Mouse (Mus musculus): ENCODE measurements at regions not wholly inside any gene's neighbourhood (a gene's known extent, or its start where the extent isn't known, plus 50 kb on each side); places are given as distances from the start of the nearest gene placed in this dataset.

DNA sequence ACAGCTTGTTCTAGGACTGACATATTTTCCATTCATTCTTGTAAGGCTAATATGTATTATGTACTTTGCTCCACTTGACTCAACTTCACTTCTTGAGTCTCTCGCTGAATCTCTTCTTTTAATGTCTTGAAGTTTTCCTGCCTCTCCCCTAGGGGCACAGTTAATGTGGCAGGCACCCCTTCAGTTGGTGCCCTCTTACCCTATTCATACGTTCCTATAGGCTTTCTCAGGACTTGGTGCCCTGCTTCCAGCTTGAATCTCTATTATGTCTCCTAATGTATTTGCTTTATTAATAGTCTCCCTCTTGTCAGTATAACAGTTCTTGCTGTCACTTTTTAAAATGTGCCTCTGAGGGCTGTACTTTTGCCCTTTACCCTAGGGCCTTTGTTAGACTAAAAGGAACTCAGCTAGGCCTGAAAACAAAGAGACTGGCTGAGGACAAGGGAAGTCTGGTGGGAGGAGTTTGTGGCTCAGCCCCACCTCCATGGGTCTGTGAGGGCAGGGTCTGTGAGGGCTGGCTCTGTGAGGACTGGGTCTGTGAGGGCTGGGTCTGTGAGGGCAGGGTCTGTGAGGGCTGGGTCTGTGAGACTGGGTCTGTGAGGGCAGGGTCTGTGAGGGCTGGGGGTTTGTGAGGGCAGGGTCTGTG lies 362.9 kb upstream of the Nr5a2 start:
- DNase-seq (ENCODE audit: low spot score): no peak

- DNase-seq (ENCODE audit: low spot score): no peak
Observed at GRCm38 (mm10) chr1:137302757-137303422, 342.6 kb upstream of the Nr5a2 start.

GRCm38 (mm10) chr1:137297780-137298569 lies 337.7 kb upstream of the Nr5a2 start:
- no peak for DNase-seq (ENCODE audit: low spot score)

- DNase-seq (ENCODE audit: low spot score): no peak
Observed at GRCm38 (mm10) chr1:137289456-137289855, 329.2 kb upstream of the Nr5a2 start.

DNA sequence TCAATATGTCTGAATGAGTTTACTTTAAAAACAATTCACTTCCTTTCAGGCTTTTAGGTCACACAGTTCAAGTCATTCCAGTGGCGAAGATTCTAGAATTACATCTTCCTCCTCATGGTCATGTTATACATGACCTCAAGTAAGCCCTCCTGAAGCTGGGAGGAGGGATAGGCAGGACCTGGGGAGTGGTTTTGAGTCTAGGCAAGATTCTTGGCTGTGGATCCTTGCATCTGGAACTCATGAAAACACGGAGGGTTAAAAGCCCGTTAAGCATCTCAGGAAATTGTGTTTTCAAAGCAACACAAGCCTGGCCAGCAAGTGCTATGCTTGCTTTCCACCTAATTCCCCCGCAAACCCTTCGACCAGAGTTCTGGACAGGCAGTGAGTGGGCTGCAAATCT lies 323.0 kb upstream of the Nr5a2 start:
- no peak for DNase-seq (ENCODE audit: low spot score)

GRCm38 (mm10) chr1:137282457-137282856 lies 322.2 kb upstream of the Nr5a2 start:
- no peak for DNase-seq (ENCODE audit: low spot score)

GRCm38 (mm10) chr1:137280391-137281386 lies 320.4 kb upstream of the Nr5a2 start:
- no peak for DNase-seq (ENCODE audit: low spot score)

DNA sequence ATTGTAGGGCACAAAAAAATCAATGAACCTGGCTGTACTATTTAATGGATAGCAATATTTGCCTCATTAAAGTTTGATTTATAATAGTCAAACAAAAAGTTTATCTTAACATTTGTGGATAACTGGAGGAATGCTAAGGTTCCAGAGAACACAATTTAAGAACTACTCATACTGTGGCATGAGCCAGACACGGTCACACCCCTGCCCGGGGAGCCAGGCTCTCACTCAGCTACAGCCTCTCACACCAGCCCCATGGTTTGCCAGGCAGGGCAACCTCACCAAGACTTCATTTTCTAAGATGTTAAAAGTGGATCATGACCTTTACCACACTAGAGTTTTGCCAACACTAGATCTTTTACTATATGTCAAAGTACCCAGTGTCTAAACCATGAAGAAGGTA lies 319.7 kb upstream of the Nr5a2 start:
- no peak for DNase-seq (ENCODE audit: low spot score)

GRCm38 (mm10) chr1:137270659-137271612 lies 310.7 kb upstream of the Nr5a2 start:
- no peak for DNase-seq (ENCODE audit: low spot score)

- DNase-seq (ENCODE audit: low spot score): no peak
Observed at GRCm38 (mm10) chr1:137262806-137263370, 302.6 kb upstream of the Nr5a2 start.

DNA sequence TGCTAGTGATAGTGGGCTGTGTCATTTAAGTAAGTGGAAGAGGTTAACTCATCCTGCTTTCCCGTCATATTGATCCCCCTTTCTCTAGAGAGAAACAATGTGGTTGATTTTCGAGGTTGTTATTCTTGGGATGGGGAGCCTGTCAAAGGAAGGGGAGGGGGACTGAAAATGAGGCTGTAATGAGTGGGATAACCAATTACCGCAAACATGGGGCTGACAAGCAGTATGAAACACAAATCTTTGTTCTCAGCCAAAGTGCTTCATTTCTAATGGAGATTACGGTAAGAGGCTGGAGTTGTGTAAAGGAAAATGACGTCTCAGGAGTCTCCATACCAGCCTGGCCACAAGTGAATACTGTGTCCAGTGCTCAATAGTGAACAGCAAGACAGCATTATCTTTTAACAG lies 301.9 kb upstream of the Nr5a2 start:
- no peak for DNase-seq (ENCODE audit: low spot score)

GRCm38 (mm10) chr1:137256294-137256693 lies 296.0 kb upstream of the Nr5a2 start:
- DNase-seq (ENCODE audit: low spot score): no peak

DNA sequence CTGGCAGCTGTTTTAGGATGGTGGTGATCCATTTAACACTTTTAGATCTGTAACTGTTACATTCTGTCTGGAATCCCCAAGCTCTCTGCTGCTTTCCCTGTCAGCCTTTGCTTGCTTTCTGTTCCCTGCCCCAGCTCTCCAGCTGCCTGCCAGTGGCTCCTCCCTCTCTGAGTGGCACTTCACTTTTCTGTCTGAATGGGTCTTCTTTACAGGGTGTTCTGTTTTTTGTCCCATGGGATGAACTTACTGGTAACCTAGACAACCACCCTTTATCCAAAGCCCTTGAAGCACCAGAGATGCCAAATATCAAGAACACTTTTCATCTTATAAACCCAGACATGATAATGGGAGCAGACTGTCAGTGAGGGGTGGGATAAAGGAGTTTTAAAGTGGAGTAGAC lies 294.8 kb upstream of the Nr5a2 start:
- DNase-seq (ENCODE audit: low spot score): no peak

- DNase-seq (ENCODE audit: low spot score): no peak
Observed at GRCm38 (mm10) chr1:137254634-137255033, 294.4 kb upstream of the Nr5a2 start.

GRCm38 (mm10) chr1:137227098-137227485 lies 266.8 kb upstream of the Nr5a2 start:
- no peak for DNase-seq (ENCODE audit: low spot score)

DNA sequence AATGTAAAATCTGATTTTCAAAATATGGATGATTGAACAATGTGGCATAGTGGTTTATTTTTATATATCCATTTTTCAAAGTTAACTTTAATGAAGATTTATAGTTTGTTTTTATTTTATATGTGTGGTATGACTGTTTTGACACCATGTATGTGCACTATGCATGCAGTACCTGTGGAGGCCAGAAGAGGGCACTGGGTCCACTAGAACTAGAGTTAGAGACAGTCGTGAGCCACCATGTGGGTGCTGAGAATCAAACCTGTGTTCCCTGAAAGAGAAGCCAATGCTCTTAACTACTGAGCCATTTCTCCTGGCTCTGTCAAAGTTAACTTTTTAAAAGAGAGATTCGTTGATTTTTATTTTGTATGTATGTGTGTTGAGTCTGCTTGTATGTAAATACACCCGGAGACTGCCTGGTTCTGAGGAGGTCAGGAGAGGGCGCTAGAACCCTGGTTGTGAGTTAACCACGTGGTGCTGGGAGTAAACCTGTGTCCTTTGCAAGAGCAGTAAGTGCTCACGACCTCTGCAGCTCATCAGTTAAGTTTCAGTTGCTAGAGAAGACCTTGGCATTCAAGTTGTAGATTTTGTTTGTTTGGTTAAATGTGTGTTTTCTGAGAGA lies 266.3 kb upstream of the Nr5a2 start:
- DNase-seq (ENCODE audit: low spot score): no peak

GRCm38 (mm10) chr1:137225418-137225817 lies 265.2 kb upstream of the Nr5a2 start:
- DNase-seq (ENCODE audit: low spot score): no peak

DNA sequence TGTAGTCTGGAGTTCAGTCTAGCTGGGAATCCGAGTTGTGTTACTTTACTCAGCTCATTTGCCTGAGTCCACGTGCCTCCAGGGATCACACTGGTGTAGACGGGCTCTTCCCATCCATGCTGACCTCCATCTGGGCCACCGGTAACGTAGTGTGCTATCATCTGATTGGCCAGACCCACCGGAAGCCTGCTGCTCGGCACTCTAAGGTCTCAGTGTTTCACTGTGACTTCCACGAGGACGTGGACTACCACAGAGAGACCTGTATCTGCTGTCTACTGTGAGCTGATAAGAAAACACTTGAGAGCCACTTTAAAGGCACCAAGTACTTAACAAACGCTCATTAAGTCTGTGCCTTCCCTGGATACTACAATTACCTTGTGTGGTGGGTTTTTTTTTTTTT lies 262.8 kb upstream of the Nr5a2 start:
- no peak for DNase-seq (ENCODE audit: low spot score)

DNA sequence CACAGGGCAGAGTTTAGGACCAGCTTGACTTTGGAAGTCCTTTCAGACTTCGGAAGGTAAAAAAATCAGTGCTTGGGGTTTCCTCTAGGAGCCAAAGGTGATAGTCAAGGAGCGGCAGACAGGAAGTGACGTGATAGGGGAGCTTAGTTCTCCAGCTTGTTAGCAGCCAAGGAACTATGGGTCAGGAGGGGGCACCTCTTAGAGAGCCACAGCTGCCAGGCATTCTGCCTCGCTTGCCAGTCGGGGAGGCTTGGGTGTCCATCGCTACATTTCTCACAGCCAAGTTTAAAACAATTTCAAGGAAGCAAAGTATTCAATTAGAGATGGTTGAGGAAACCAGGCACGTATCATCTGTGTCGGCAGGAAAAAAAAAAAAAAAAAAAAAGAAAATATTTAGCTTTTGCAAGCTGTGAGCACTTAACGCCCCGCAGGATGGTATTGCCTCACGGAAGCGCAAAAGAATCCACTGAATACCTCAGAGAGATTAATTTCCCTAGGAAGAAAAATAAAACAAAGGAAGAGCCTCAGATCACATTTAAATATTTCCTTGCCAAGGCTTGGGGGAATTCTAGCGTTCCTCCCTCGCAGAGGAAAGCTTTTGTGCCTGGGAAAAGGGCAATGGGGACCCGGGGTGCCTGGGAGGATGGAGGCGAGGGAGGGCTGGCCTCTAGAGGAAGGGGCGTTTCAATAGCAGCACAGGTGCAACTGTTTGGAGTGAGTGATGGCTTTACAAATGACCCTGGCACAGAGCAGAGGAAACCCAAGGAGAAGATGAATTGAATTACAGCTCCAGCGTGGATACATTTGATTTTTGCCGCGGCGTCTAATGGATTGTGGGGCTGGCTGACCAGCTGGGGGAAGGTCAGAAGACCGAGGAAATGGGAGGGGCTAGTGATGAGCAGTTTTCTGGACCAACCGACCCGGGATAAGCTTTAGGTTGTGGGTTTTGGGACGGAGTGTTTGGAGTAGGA lies 261.1 kb upstream of the Nr5a2 start:
- no peak for DNase-seq (ENCODE audit: low spot score)
